Mouse (Mus musculus) liver, adult 2 months (tissue): Measurements from ENCODE around the gene Cys1.

Source experiments
- CTCF ChIP-seq: fragments of 200-500 bp; IDR thresholded peaks from 2 replicates; pipeline ENCODE4 v1.5.1; 2011; ENCODE audit warnings: low read depth, low read length, control low read depth
- POLR2A ChIP-seq: fragments of 200-500 bp; IDR thresholded peaks from 2 replicates; pipeline ENCODE4 v1.6.1; 2011; ENCODE audit warnings: low read length, control low read depth; ENCODE audit not compliant: insufficient read depth; ENCODE audit errors: extremely low read depth

DNA sequence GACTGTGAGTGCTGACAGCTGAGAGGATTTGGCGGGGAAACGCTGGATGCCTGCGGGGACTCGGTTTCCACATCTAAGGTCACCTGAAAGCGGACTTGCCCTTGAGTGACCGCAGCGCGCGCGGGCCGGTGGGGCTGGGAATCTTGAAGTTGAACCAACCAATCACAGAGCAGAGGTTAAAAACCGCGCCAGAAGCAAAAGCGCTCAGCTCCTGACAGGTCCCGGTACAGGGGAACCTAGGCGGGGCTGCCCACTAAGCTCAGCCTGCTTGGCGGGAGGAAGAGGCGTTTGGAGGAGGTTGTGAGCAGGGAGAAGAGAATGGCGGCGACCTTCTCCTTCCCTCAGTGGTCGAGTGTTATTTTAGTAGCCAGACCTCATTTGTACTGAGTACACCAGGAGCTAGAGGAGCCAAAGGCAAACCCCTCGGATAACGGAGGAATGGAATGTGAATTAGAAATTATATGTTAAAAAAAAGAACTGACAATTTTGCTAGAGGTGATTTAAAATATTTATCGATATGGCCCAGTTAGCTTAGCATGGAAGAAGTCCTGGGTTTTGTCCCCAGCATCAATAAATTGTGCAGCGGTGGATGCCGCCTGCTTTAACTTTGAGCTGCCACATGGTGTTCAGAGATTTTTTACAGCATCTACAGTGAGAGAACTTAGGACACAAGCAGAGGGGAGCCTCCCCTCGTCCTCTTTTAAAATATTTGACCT, 25.3 kb upstream of the Cys1 start:
- no peak for TF ChIP-seq CTCF
- no peak for TF ChIP-seq POLR2A
